Mouse (Mus musculus): ENCODE results near the gene Syt5. TPM values are rescaled to one million over a fixed set of nuclear protein-coding genes. Genes with fewer than 3 reads are reported as not detected.

Gene Syt5
- polyA plus RNA-seq, 1 experiment from 2014 or later, result 1.3 TPM

- peak; percentile 25; the same call in 1 of the 2 replicates for ATAC-seq (replicated peaks; ENCODE audit: insufficient number of reproducible peaks, low FRiP score, low TSS enrichment)
- Histone ChIP-seq H3K27ac (ENCODE audit: low read depth, low read length) (peak overlapping the region; percentile 86), H3K9ac (ENCODE audit: low read depth, low read length) (peak overlapping the region; percentile 56), H3K9me3 (replicated peaks; ENCODE audit: control insufficient read depth, low read length) (no peaks in the 10 kb centered on the region), H3K4me2 (peak overlapping the region; percentile 52), H3K4me3 (ENCODE audit: low read depth, low read length) (peak overlapping the region; percentile 16), H3K4me1 (ENCODE audit: control insufficient read depth, insufficient read depth, low read length) (peaks cover 54% of the 10 kb centered on the region), H3K27me3 (ENCODE audit: control insufficient read depth, insufficient read depth, low read length) (no peaks in the 10 kb centered on the region), H3K36me3 (ENCODE audit: control insufficient read depth, insufficient read depth, low read length) (no peaks in the 10 kb centered on the region)
- WGBS (ENCODE audit: insufficient replicate concordance), result 35% methylated on average over 6 of the region's 6 CpGs
Observed at GRCm38 (mm10) chr7:4515853-4516252, 31.5 kb downstream of the Syt5 start.

GRCm38 (mm10) chr7:4513829-4514712 lies 33.3 kb downstream of the Syt5 start:
- Histone ChIP-seq H3K4me3 (ENCODE audit: low read depth, low read length) (peak overlapping the region; percentile 25), H3K4me2 (peak overlapping the region; percentile 52), H3K36me3 (ENCODE audit: control insufficient read depth, insufficient read depth, low read length) (no peaks in the 10 kb centered on the region), H3K4me1 (ENCODE audit: control insufficient read depth, insufficient read depth, low read length) (peaks cover 55% of the 10 kb centered on the region), H3K27ac (ENCODE audit: low read depth, low read length) (peak overlapping the region; percentile 86), H3K9ac (ENCODE audit: low read depth, low read length) (peak overlapping the region; percentile 70), H3K27me3 (ENCODE audit: control insufficient read depth, insufficient read depth, low read length) (no peaks in the 10 kb centered on the region), H3K9me3 (replicated peaks; ENCODE audit: control insufficient read depth, low read length) (no peaks in the 10 kb centered on the region)
- no peak for ATAC-seq (replicated peaks; ENCODE audit: insufficient number of reproducible peaks, low FRiP score, low TSS enrichment)
- WGBS (ENCODE audit: insufficient replicate concordance), result 43% methylated on average over 6 of the region's 6 CpGs

GRCm38 (mm10) chr7:4513236-4513635 lies 34.1 kb downstream of the Syt5 start:
- H3K9me3 ChIP-seq (replicated peaks; ENCODE audit: control insufficient read depth, low read length), result no peaks in the 10 kb centered on the region
- peaks cover 53% of the 10 kb centered on the region for H3K4me1 ChIP-seq (ENCODE audit: control insufficient read depth, insufficient read depth, low read length)
- peak overlapping the region; percentile 52 for H3K4me2 ChIP-seq
- no peaks in the 10 kb centered on the region for H3K27me3 ChIP-seq (ENCODE audit: control insufficient read depth, insufficient read depth, low read length)
- WGBS (ENCODE audit: insufficient replicate concordance), result 22% methylated on average over 13 of the region's 13 CpGs
- ATAC-seq (replicated peaks; ENCODE audit: insufficient number of reproducible peaks, low FRiP score, low TSS enrichment), result no peak
- peak overlapping the region; percentile 25 for H3K4me3 ChIP-seq (ENCODE audit: low read depth, low read length)
- H3K9ac ChIP-seq (ENCODE audit: low read depth, low read length), result peak overlapping the region; percentile 70
- no peaks in the 10 kb centered on the region for H3K36me3 ChIP-seq (ENCODE audit: control insufficient read depth, insufficient read depth, low read length)
- H3K27ac ChIP-seq (ENCODE audit: low read depth, low read length), result peak overlapping the region; percentile 86

- ATAC-seq (replicated peaks; ENCODE audit: insufficient number of reproducible peaks, low FRiP score, low TSS enrichment), result no peak
Observed at GRCm38 (mm10) chr7:4511489-4512224, 35.7 kb downstream of the Syt5 start.

DNA sequence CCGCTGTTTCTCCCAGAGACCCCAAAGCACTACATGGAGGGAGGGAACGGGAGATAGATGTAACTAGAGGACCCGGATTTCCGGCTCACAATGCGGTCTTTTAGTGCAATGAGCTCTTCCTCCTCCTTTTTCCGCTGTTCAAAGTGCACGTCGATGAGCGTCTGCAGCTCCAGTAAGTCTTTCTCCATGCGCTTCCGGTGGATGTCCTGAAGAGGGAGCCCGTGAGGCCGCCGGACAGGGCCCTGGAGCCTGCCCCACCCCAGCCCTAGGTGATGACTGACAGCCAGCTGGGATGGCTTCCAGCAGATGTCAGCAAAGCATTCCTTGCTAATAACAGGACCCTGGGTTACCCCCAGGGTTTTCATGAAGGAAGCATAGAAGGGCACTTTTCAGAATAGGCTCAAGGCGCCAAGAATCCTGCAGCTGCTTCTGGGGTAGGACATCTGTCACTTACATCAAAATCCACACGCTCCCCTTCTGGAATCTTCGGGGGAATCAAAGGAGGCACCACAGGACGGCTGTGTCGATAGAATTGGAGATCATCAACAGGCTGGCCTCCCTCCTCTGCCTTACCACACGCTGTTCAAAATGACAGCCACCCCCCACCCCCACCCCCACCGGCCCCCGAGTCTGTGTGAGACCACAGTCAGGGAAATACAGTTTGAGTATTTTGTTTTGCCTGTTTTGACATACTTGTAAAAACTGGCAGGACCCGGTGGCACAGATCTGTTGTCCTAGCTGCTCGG lies 37.3 kb downstream of the Syt5 start:
- 12% methylated on average over 24 of the region's 24 CpGs for WGBS (ENCODE audit: insufficient replicate concordance)
- Histone ChIP-seq H3K27ac (ENCODE audit: low read depth, low read length) (peak overlapping the region; percentile 72), H3K4me1 (ENCODE audit: control insufficient read depth, insufficient read depth, low read length) (peaks cover 40% of the 10 kb centered on the region), H3K4me3 (ENCODE audit: low read depth, low read length) (peak overlapping the region; percentile 23; the same call in 1 of the 2 replicates), H3K9me3 (replicated peaks; ENCODE audit: control insufficient read depth, low read length) (no peaks in the 10 kb centered on the region), H3K36me3 (ENCODE audit: control insufficient read depth, insufficient read depth, low read length) (no peaks in the 10 kb centered on the region), H3K4me2 (peak overlapping the region; percentile 53), H3K9ac (ENCODE audit: low read depth, low read length) (peak overlapping the region; percentile 35; the same call in 1 of the 2 replicates), H3K27me3 (ENCODE audit: control insufficient read depth, insufficient read depth, low read length) (no peaks in the 10 kb centered on the region)
- ATAC-seq (replicated peaks; ENCODE audit: insufficient number of reproducible peaks, low FRiP score, low TSS enrichment), result peak; percentile 77

More at GRCm38 (mm10) chr7:4511489-4512224, 35.7 kb downstream of the Syt5 start:
- no peaks in the 10 kb centered on the region for H3K27me3 ChIP-seq (ENCODE audit: control insufficient read depth, insufficient read depth, low read length)
- H3K9ac ChIP-seq (ENCODE audit: low read depth, low read length), result no peak overlapping the region
- H3K4me3 ChIP-seq (ENCODE audit: low read depth, low read length), result no peak overlapping the region
- peak overlapping the region; percentile 3 for H3K4me2 ChIP-seq
- peaks cover 50% of the 10 kb centered on the region for H3K4me1 ChIP-seq (ENCODE audit: control insufficient read depth, insufficient read depth, low read length)
- H3K36me3 ChIP-seq (ENCODE audit: control insufficient read depth, insufficient read depth, low read length), result no peaks in the 10 kb centered on the region
- 48% methylated on average over 8 of the region's 8 CpGs for WGBS (ENCODE audit: insufficient replicate concordance)
- H3K9me3 ChIP-seq (replicated peaks; ENCODE audit: control insufficient read depth, low read length), result no peaks in the 10 kb centered on the region
- peak overlapping the region; percentile 46; the same call in 1 of the 2 replicates for H3K27ac ChIP-seq (ENCODE audit: low read depth, low read length)

GRCm38 (mm10) chr7:4508739-4509116 lies 38.6 kb downstream of the Syt5 start:
- 84% methylated on average over 8 of the region's 8 CpGs for WGBS (ENCODE audit: insufficient replicate concordance)
- Histone ChIP-seq H3K9me3 (replicated peaks; ENCODE audit: control insufficient read depth, low read length) (no peaks in the 10 kb centered on the region), H3K27ac (ENCODE audit: low read depth, low read length) (no peak overlapping the region), H3K4me1 (ENCODE audit: control insufficient read depth, insufficient read depth, low read length) (peaks cover 28% of the 10 kb centered on the region), H3K4me2 (no peak overlapping the region), H3K27me3 (ENCODE audit: control insufficient read depth, insufficient read depth, low read length) (no peaks in the 10 kb centered on the region), H3K9ac (ENCODE audit: low read depth, low read length) (no peak overlapping the region), H3K4me3 (ENCODE audit: low read depth, low read length) (no peak overlapping the region), H3K36me3 (ENCODE audit: control insufficient read depth, insufficient read depth, low read length) (no peaks in the 10 kb centered on the region)
- no peak for ATAC-seq (replicated peaks; ENCODE audit: insufficient number of reproducible peaks, low FRiP score, low TSS enrichment)

DNA sequence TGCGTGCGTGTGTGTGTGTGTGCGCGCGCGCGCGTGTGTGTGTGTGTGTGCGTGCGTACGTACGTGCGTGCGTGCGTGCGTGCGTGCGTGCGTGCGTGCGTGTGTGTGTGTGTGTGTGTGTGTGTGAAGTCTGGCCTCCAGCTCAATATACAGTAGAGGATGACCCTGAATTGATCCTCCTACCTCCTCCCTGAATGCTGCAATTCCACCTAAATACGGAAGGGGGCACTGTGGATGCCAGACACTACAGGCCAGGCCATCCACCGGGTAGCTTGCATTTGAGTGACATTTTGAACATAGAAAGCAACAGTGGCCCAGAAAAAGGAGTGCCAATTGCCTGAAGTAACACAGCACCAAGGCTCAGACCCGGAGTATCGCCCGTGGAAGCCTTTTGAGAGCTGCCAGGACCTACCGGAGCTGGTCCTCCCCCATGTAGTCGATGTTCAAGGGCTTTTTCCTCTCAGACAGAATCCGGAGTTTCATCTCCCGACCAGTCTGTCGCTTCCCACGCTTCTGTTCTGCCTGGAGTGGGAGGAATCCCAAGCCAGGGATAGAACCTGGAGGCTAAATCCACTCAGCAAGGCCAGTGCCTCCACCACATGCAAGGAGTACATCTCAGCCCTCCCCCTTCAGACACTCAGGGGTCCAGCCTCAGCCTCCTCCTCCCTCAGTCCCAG lies 39.1 kb downstream of the Syt5 start:
- WGBS (ENCODE audit: insufficient replicate concordance), result 75% methylated on average over 32 of the region's 32 CpGs
- peaks cover 24% of the 10 kb centered on the region for H3K4me1 ChIP-seq (ENCODE audit: control insufficient read depth, insufficient read depth, low read length)
- ATAC-seq (replicated peaks; ENCODE audit: insufficient number of reproducible peaks, low FRiP score, low TSS enrichment), result no peak
- no peak overlapping the region for H3K4me3 ChIP-seq (ENCODE audit: low read depth, low read length)
- no peak overlapping the region for H3K9ac ChIP-seq (ENCODE audit: low read depth, low read length)
- H3K27me3 ChIP-seq (ENCODE audit: control insufficient read depth, insufficient read depth, low read length), result no peaks in the 10 kb centered on the region
- no peaks in the 10 kb centered on the region for H3K9me3 ChIP-seq (replicated peaks; ENCODE audit: control insufficient read depth, low read length)
- H3K27ac ChIP-seq (ENCODE audit: low read depth, low read length), result no peak overlapping the region
- H3K36me3 ChIP-seq (ENCODE audit: control insufficient read depth, insufficient read depth, low read length), result no peaks in the 10 kb centered on the region
- no peak overlapping the region for H3K4me2 ChIP-seq

- Histone ChIP-seq H3K4me3 (ENCODE audit: low read depth, low read length) (no peak overlapping the region), H3K4me1 (ENCODE audit: control insufficient read depth, insufficient read depth, low read length) (peaks cover 28% of the 10 kb centered on the region), H3K9me3 (replicated peaks; ENCODE audit: control insufficient read depth, low read length) (no peaks in the 10 kb centered on the region), H3K27ac (ENCODE audit: low read depth, low read length) (no peak overlapping the region), H3K4me2 (no peak overlapping the region), H3K27me3 (ENCODE audit: control insufficient read depth, insufficient read depth, low read length) (no peaks in the 10 kb centered on the region), H3K36me3 (ENCODE audit: control insufficient read depth, insufficient read depth, low read length) (no peaks in the 10 kb centered on the region), H3K9ac (ENCODE audit: low read depth, low read length) (no peak overlapping the region)
- no peak for ATAC-seq (replicated peaks; ENCODE audit: insufficient number of reproducible peaks, low FRiP score, low TSS enrichment)
- WGBS (ENCODE audit: insufficient replicate concordance), result 58% methylated on average over 3 of the region's 4 CpGs
Observed at GRCm38 (mm10) chr7:4507220-4507619, 40.1 kb downstream of the Syt5 start.

Measured in heart, embryonic 11.5 days (tissue).